Mouse (Mus musculus): ENCODE results near the gene Fndc3b.

- no peak for TF ChIP-seq GATA1 (IDR thresholded peaks at IDR 0.05; ENCODE audit: borderline replicate concordance, low read length)
- no peak for TF ChIP-seq FLI1 (IDR thresholded peaks at IDR 0.05; ENCODE audit: low read length)
These were observed 217.0 kb downstream of the Fndc3b start for GRCm38 (mm10) chr3:27494066-27494465.
